Mouse (Mus musculus) hindbrain, embryonic 11.5 days (tissue): ENCODE measurements around the gene Dyrk1a. TPM values are rescaled to one million over a fixed set of nuclear protein-coding genes. Genes with fewer than 3 reads are reported as not detected.

ENCODE experiments used
- ATAC-seq: fragments of 200-750 bp; cut with Nextera tagmentation; 2 replicates; pipeline ENCODE4 v1.8.0; 2017; ENCODE audit warnings: mild to moderate bottlenecking, moderate TSS enrichment, moderate library complexity; ENCODE audit not compliant: low FRiP score
- DNase-seq: peaks from one replicate; pipeline ENCODE4 v3.0.0-alpha.2; 2015; ENCODE audit warnings: low spot score
- H3K27ac ChIP-seq: fragments of 300-500 bp; sonication (generic); 2 replicates; pipeline ENCODE4 v1.5.1; 2014; ENCODE audit warnings: mild to moderate bottlenecking, low read depth, low read length
- H3K27me3 ChIP-seq: fragments of 300-500 bp; sonication (generic); 2 replicates; pipeline ENCODE4 v1.6.1; 2014; ENCODE audit warnings: mild to moderate bottlenecking, low read length, moderate library complexity, mixed read lengths; ENCODE audit not compliant: control insufficient read depth, insufficient read depth
- H3K36me3 ChIP-seq: fragments of 300-500 bp; sonication (generic); 2 replicates; pipeline ENCODE4 v1.6.1; 2014; ENCODE audit warnings: mild to moderate bottlenecking, low read length, moderate library complexity, mixed read lengths; ENCODE audit not compliant: control insufficient read depth, insufficient read depth
- H3K4me1 ChIP-seq: fragments of 300-500 bp; sonication (generic); replicated peaks from 2 replicates; pipeline ENCODE4 v1.6.1; 2014; ENCODE audit warnings: low read length, mixed read lengths; ENCODE audit not compliant: control insufficient read depth, insufficient read depth
- H3K4me2 ChIP-seq: fragments of 300-500 bp; sonication (generic); replicated peaks from 2 replicates; pipeline ENCODE4 v1.6.1; 2014; ENCODE audit warnings: mild to moderate bottlenecking, low read depth, low read length
- H3K4me3 ChIP-seq: fragments of 300-500 bp; sonication (generic); 2 replicates; pipeline ENCODE4 v1.5.1; 2014; ENCODE audit warnings: low read depth, low read length
- H3K9ac ChIP-seq: fragments of 300-500 bp; sonication (generic); 2 replicates; pipeline ENCODE4 v1.6.1; 2014; ENCODE audit warnings: low read depth, low read length
- H3K9me3 ChIP-seq: fragments of 300-500 bp; sonication (generic); 2 replicates; pipeline ENCODE4 v1.6.1; 2016; ENCODE audit warnings: low read length; ENCODE audit not compliant: control insufficient read depth
- WGBS: fragments of 180-500 bp; shearing (Covaris S2); extraction: QIAGEN DNeasy Blood & Tissue Kit; methylation state at CpG from one replicate; pipeline ENCODE4 v1.1.7; 2014; 5-methylcytosine and 5-hydroxymethylcytosine counted together
- polyA plus RNA-seq: library from polyadenylated mRNA; unstranded; fragments of >200 nt; fragmentation: Nextera tagmentation; extraction: Ambion mirVana; gene quantifications from 2 replicates; pipeline ENCODE4 v1.2.1, GENCODE M21; 2014

The Dyrk1a gene
- polyA plus RNA-seq, 1 experiment from 2014 or later = 17.5 TPM

DNA sequence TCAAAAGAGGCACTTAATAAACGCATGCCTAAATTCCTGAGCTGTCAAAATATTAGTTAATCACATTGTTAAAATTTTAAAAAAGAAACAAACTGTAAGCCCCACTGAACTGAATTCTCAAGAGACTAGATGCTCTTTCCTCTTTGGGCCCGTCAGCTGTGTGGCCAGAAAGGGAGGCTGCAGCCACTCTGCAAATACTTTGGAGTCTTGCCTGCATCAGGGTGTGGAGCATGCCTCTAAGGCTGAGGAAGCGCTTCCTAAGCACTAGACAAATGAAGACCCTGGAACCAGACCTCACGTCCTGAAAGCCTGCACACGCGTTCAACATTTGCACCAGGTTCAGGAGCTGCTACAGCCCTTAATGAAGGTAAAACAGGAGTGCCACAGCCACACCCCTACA is 36.1 kb upstream of the Dyrk1a start:
- H3K27me3 ChIP-seq = no peaks in the 10 kb centered on the region
- ATAC-seq = no peak
- H3K4me3 ChIP-seq = no peak overlapping the region
- no peak overlapping the region for H3K4me2 ChIP-seq
- 85% methylated on average over 6 of the region's 6 CpGs for WGBS
- H3K4me1 ChIP-seq = no peaks in the 10 kb centered on the region
- no peak for DNase-seq
- H3K27ac ChIP-seq = no peak overlapping the region
- no peaks in the 10 kb centered on the region for H3K36me3 ChIP-seq
- H3K9ac ChIP-seq = no peak overlapping the region
- H3K9me3 ChIP-seq = no peaks in the 10 kb centered on the region

- Histone ChIP-seq H3K4me2 (no peak overlapping the region), H3K4me1 (no peaks in the 10 kb centered on the region), H3K27ac (no peak overlapping the region), H3K4me3 (no peak overlapping the region), H3K9ac (no peak overlapping the region), H3K36me3 (no peaks in the 10 kb centered on the region), H3K27me3 (no peaks in the 10 kb centered on the region), H3K9me3 (no peaks in the 10 kb centered on the region)
- ATAC-seq (no peak), DNase-seq (no peak)
- WGBS = 89% methylated on average over 5 of the region's 5 CpGs
Measured at GRCm38 (mm10) chr16:94535716-94536115, 34.1 kb upstream of the Dyrk1a start.

DNA sequence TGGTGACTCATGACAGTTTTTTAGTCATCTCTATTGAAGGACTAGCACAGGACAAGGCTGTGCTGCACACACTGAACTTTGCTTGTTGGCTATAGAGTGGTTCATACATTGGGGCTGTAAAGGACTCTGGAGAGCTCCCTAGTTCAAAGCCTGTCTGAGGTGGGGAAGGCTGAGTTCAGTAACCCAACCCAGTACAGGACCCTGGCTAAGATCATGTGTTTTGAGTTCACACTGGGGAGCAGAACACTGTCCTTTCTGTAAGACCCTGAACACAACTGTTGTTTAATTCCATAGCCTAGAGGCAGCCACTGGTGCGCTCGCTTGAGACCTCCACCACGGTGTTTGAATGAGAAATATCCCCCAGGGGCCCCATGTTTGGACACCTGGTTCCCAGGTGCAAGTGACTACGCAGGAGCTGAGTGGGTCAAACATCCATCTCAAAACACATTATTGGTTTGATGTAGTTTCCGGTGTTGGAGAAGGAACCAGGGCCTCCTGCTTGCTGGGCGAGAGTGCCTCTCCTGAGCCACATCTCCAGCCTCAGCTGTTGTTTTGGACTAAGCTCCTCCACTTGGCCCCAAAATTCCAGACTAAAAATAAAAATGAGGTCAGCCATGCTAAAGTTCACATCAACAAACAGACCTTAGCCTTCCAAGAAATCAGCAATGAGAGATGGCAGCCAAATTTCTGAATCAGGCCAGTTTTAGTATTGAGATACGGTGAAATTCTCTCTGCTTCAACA is 33.2 kb upstream of the Dyrk1a start:
- H3K27ac ChIP-seq = no peak overlapping the region
- ATAC-seq = no peak
- H3K9me3 ChIP-seq = no peaks in the 10 kb centered on the region
- no peak for DNase-seq
- no peak overlapping the region for H3K4me2 ChIP-seq
- 74% methylated on average over 7 of the region's 7 CpGs for WGBS
- no peak overlapping the region for H3K9ac ChIP-seq
- no peaks in the 10 kb centered on the region for H3K27me3 ChIP-seq
- no peaks in the 10 kb centered on the region for H3K36me3 ChIP-seq
- H3K4me3 ChIP-seq = no peak overlapping the region
- no peaks in the 10 kb centered on the region for H3K4me1 ChIP-seq

GRCm38 (mm10) chr16:94537159-94537527 is 32.7 kb upstream of the Dyrk1a start:
- Histone ChIP-seq H3K36me3 (no peaks in the 10 kb centered on the region), H3K27ac (no peak overlapping the region), H3K9ac (no peak overlapping the region), H3K9me3 (no peaks in the 10 kb centered on the region), H3K4me2 (no peak overlapping the region), H3K27me3 (no peaks in the 10 kb centered on the region), H3K4me1 (no peaks in the 10 kb centered on the region), H3K4me3 (no peak overlapping the region)
- DNase-seq (no peak), ATAC-seq (no peak)
- WGBS = 57% methylated on average over 9 of the region's 9 CpGs

GRCm38 (mm10) chr16:94540140-94540539 is 29.7 kb upstream of the Dyrk1a start:
- Histone ChIP-seq H3K9me3 (no peaks in the 10 kb centered on the region), H3K27ac (no peak overlapping the region), H3K36me3 (no peaks in the 10 kb centered on the region), H3K4me2 (no peak overlapping the region), H3K4me3 (no peak overlapping the region), H3K9ac (no peak overlapping the region), H3K27me3 (no peaks in the 10 kb centered on the region), H3K4me1 (no peaks in the 10 kb centered on the region)
- ATAC-seq (no peak), DNase-seq (no peak)
- WGBS = 98% methylated on average over 9 of the region's 9 CpGs

- H3K4me1 ChIP-seq = no peaks in the 10 kb centered on the region
- H3K27me3 ChIP-seq = no peaks in the 10 kb centered on the region
- no peak overlapping the region for H3K4me2 ChIP-seq
- no peaks in the 10 kb centered on the region for H3K9me3 ChIP-seq
- no peak overlapping the region for H3K4me3 ChIP-seq
- no peak for DNase-seq
- no peaks in the 10 kb centered on the region for H3K36me3 ChIP-seq
- H3K9ac ChIP-seq = no peak overlapping the region
- 92% methylated on average over 8 of the region's 8 CpGs for WGBS
- no peak for ATAC-seq
- H3K27ac ChIP-seq = no peak overlapping the region
Measured at GRCm38 (mm10) chr16:94542898-94543297, 26.9 kb upstream of the Dyrk1a start.

GRCm38 (mm10) chr16:94544540-94545105 is 25.2 kb upstream of the Dyrk1a start:
- Histone ChIP-seq H3K4me1 (no peaks in the 10 kb centered on the region), H3K27ac (no peak overlapping the region), H3K4me2 (no peak overlapping the region), H3K4me3 (no peak overlapping the region), H3K27me3 (no peaks in the 10 kb centered on the region), H3K36me3 (no peaks in the 10 kb centered on the region), H3K9ac (no peak overlapping the region), H3K9me3 (no peaks in the 10 kb centered on the region)
- 59% methylated on average over 11 of the region's 11 CpGs for WGBS
- ATAC-seq (no peak), DNase-seq (no peak)

- Histone ChIP-seq H3K36me3 (no peaks in the 10 kb centered on the region), H3K9ac (no peak overlapping the region), H3K4me1 (no peaks in the 10 kb centered on the region), H3K9me3 (no peaks in the 10 kb centered on the region), H3K4me2 (no peak overlapping the region), H3K27ac (no peak overlapping the region), H3K4me3 (no peak overlapping the region), H3K27me3 (no peaks in the 10 kb centered on the region)
- 50% methylated on average over 8 of the region's 8 CpGs for WGBS
- DNase-seq (no peak), ATAC-seq (no peak)
Measured at GRCm38 (mm10) chr16:94545781-94546562, 23.8 kb upstream of the Dyrk1a start.
